Mouse (Mus musculus): ENCODE measurements at regions not wholly inside any gene's neighbourhood (a gene's known extent, or its start where the extent isn't known, plus 50 kb on each side); places are given as distances from the start of the nearest gene placed in this dataset.
A peak's percentile ranks its signal among the peaks of the same experiment; 100 is the strongest.
"Not testable (repeated sequence)": the region's sequence is repeated elsewhere in the genome, so short reads cannot be mapped to it uniquely, and the experiment has no call there.

GRCm38 (mm10) chr16:50533881-50534280, 57.1 kb downstream of the Ccdc54 start:
- no peak for DNase-seq

DNA sequence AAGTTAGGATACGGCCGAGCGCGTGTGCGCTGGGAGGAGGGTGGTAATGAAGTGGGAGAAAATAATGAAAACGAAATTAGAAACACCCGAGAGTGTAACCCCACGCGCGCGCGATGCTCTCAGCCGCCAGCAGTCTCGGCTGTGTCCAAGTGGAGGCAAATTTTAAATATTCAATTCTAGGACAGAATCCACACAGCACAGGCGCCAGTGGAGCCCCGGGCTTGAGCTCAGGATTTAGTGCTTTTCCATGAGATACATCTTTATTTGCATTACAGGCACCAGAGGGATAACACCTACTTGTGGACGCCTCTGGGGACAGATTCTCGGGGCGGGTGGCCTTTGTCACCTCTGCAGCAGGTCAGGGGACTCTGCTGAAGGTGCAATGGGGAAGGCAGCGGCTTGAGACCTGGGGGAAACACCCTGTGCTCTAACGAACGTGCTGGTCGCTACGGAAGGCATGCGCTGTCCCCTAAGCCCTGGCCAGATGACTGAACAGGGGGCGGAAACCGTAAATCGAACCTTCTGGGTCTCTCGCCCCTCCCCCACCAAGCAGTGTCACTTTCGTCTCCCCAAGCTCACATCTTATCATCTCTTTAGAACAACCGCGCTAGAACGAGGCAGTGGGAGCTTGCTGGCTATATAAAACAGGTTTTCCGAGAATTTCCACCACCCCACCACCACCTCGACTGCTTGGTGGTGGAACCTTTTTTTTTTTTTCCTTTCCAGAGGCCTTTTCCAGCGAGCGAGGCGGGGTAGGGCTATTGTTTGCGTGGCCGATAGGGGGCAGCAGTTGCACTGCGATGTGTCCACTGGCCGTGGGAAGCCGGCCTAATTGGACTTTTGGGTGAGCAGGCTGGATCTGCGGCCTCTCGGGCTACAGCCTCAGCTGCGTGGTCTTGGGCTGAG, 61.2 kb downstream of the Ccdc54 start:
- DNase-seq: peak; percentile 91

DNA sequence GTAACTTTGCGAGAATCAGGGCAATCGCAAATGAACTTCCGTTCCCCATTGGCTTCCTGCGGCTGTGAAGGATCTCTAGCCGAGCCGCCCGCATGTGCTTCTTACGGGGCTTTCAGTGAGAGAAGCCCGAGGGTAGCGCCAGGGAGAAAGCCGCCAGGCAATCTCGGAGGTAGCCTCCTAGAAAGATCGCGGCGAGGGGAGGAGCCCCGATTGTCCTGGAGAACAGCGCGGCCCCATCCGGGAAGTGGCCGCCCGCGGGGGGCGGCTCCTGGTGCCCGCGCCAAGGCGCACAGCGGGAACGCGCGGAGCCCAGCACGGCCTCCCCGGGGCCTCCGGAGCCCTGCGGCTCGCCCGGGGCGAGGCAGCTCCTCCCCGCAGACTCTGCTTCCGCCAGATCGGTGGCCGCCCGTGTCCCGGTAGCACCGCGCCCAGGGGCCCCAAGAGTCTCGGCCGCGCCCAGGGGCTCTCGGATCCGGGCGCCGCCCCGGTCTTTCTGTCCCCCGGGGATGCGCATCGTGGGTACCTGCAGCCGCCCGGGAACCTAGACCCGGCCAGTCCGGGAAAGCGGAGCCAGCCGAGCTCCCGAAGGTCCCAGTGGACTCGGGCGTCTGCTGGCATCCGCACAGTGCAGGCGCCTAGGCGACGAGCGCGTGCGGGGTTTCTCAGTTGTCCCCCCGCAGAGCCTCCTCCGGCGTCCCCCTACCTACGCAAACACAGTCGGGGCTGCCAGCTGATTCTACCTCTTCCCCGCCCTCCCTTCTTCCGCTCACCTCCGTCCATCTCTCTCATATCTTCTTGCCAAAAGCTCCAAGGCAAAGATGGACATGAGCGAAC, 62.1 kb downstream of the Ccdc54 start:
- peak; percentile 84 for DNase-seq

DNA sequence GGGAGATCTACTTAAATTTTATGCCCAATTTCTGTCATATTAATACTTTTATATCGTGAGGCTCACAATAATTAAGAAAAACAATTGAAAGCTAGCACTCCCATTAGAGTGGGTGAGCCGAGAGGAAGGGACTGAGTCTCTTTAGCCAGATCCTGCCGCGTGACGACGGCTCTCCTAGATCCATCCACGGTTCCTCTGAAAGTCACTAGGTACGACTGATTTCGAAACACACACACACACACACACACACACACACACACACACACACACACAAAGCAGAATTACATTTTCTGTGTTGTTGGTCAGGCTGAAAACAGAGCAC, 62.6 kb downstream of the Ccdc54 start:
- DNase-seq: peak; percentile 37

- DNase-seq: not testable (repeated sequence)
These were observed 64.0 kb downstream of the Ccdc54 start for GRCm38 (mm10) chr16:50526930-50527329.

DNA sequence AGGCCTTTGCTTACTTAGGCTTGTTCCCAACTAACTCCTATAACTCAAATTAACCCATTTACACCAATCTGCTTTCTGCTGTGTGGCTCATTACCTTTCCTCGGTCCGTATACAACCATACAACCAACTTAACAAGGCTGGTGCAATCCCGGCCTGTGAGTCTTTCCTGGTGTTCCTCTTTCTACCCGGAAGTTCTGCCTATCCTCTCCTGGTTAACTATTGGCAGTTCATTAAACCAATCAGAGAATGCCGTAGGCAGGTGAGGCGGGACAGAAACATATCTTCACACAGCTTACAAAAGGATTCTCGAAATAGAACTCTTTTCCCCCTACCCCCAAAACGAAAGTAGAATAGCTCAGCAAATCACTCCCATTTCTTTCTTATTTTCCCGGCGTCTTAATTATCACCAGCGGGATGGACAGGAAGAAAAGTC, 65.0 kb downstream of the Ccdc54 start:
- no peak for DNase-seq

DNA sequence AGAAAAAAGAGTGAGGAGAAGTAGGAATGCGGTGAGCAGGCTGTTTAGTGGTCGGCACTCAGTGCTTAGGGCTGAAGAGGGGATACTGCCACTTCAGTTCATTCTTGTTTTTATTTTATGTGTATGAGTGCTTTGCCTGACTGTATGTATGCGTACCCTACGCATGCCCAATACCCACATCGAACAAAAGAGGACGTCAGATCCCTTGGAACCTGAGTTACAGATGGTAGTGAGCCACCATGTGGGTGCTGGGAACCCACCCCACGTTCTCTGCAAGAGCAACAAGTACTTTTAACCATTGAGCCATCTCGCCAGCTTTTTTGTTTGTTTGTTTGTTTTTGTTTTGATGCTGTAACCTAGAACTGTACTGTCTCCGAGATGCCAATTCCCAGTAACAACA, 65.5 kb downstream of the Ccdc54 start:
- DNase-seq: no peak

- no peak for DNase-seq
These were observed 71.3 kb downstream of the Ccdc54 start for GRCm38 (mm10) chr16:50519610-50520009.

DNA sequence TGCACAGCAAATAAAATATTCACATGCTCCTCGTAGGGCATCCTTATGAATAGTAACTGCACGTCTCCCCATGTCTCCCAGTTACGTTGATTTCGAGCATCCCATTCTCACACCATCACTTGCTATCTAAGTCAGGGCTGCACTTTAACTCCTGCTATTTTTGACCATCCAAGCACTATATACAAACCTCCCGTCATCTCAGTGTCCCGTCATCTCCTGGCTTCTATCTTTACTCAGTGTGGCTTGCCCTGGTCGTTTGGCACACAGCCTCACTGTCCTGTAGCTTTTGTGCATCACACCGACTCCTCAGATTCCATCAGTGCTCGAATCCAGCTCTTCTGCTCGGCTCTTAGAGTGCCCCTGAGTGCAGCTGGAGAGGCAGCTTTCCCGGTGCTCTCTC, 74.4 kb downstream of the Ccdc54 start:
- DNase-seq: no peak

- DNase-seq: no peak
These were observed 75.9 kb downstream of the Ccdc54 start for GRCm38 (mm10) chr16:50515039-50515438.

DNA sequence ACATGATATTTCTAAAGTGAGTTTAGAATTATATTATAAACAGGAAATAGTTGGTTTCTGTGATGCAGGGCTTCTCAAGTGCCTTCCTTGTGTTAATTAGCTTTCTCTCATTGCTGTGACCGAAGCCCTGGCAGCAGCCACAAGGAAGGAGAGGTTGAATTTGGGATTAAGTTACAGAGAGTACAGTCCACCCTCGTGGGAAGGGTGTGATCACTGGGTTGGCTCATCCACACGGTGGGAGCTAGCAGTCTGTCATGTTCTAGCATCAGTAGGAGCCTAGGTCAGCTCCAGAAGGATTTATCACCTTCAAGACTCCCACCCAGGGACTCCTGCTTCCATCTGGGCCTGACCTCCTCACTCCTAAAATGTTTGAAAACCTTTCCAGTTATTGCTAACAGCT, 78.9 kb downstream of the Ccdc54 start:
- DNase-seq: no peak

DNA sequence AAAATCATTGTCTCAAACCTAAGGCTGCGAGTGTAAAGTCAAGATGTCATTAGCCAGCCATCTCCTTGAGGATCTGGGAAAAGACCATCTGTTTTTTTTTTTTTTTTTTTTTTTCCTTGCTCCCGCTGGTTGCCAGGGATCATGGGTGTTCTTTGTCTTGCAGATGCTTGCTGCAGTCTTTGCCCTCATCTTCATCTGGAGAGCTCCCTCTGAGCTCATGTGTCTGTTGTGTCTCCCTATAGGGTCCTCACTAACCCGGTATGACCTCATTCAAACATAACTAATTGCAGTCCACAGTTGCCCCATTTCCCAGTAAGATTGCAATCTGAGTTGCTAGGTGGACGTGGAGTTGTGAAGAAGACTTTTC, 77.3 kb upstream of the Bbx start:
- no peak for DNase-seq

DNA sequence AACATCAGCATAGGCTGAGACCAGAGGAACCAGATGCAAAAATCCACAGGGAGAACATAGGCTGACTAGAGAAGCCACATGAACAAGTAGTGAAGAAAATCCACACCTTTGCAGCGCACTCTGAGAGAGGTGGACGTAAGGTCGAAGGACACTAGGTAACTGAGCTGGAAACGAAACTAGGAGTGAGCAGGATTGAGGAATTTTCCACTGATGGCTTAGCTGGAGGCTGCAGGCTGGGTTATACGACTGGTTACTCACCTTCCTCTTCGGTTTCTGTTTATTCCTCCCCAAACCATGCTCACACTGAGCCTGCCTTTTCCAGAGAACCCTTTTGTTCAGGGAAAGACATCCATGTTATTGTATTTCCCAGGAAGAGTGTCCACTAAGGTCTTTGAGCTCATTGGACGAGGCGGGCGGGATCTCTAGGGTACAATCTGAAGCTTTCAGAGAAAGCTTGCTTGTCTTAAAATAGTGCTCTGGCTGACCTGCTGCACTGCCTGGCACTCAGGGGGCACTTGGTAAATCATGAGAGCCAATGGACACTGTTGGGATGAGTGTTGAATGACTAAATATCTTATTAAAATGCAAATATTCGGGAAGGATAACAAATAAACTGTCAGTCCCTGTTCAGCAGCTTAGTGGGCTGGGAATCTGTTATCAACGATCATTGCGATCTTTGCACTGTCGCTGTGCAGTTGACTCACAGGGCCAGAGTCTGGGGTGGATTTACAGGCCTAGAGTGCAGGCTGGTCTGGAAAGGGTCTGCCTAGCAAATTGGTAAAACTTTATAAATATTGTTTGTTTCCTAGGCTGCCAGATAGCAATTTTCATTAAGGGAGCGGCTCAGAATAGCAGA, 76.7 kb upstream of the Bbx start:
- DNase-seq: no peak

DNA sequence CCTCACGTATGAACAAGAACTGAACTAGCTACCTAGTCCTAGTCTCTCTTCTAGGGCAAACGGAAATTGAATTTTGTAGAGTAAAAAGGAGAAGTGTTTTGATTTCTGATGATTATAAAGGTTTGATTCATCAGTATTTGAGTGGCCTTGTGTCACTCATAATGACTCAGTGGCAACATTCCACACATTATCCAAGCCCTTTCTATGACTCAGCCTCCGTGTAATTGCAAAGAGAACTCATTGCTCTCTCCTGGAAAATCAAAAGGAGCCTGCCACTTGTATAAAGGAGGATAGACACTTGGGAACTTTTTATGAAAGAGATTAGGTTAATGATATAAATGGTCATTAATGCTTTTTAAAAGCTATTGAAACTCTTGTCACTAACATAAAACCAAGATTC, 72.4 kb upstream of the Bbx start:
- no peak for DNase-seq

GRCm38 (mm10) chr16:50498909-50499308, 66.7 kb upstream of the Bbx start:
- DNase-seq: no peak

GRCm38 (mm10) chr16:50493662-50494061, 61.5 kb upstream of the Bbx start:
- DNase-seq: no peak

- no peak for DNase-seq
These were observed 57.1 kb upstream of the Bbx start for GRCm38 (mm10) chr16:50489244-50489643.

GRCm38 (mm10) chr16:50482360-50482786, 50.2 kb upstream of the Bbx start:
- DNase-seq: no peak
